Mouse (Mus musculus) thymus, postnatal 25 days (tissue): ENCODE results near the gene Lin54.
"Not testable (repeated sequence)": the region's sequence is repeated elsewhere in the genome, so short reads cannot be mapped to it uniquely, and the experiment has no call there.

ENCODE experiments used
- DNase-seq: peaks from one replicate; pipeline ENCODE4 v3.0.0; 2022

The Lin54 gene

DNA sequence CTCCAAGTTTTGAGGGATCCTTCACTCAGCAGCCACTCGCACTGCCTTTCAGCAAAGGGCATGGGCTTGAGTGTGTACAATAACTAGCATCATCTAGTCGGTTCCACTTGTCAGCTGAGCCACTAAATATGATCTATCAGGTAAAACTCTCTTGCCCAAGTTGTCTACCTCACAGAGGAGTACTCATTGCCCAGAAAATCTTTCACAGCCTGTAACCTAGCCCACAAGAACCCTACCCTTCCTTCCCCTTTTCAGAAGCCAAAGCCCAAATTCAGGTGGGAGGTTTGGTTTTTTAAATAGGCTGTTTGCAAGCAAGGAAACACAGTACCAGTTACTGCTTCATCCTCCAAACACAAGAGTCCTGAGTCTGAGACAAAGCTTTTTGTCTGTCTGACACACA is 13.3 kb downstream of the Lin54 start:
- no peak for DNase-seq

DNA sequence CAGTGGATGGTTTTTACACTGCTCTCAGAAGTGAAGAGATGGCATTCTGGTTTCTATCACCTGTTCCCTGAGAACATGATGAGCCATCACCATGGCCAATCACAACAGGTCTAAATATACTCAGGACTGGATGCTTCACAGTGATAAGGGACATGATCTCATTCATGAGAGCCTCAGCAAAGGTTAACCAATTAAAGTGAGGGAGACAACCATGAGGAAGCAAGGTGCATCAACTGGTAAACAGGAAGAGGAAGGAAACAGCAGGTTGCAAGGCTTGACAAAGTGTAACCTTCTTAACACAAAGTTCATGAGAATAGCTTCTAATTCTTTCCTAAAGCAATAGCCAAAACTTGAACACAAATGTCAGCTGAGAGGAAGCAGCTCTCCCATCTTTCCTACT is 16.9 kb downstream of the Lin54 start:
- DNase-seq: no peak

DNA sequence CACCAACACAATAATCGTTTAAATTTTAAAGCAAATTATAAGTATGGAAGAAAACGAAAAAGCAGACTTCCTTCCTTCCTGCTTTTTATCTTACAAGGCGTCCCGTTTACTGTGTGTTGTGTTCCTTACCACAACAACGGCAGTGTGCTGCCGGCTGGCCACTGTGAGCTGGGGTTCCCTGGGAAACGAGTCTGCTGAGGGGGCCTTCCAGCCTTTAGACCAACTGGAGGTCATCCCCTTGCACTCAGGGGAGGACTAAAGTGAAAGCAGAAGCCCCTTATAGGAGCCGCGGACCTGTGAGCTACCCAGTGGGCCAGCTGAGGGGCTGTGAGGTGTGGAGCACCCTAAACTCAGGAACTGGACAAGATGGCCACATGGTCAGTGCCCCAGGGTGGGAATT is 22.8 kb downstream of the Lin54 start:
- no peak for DNase-seq

DNA sequence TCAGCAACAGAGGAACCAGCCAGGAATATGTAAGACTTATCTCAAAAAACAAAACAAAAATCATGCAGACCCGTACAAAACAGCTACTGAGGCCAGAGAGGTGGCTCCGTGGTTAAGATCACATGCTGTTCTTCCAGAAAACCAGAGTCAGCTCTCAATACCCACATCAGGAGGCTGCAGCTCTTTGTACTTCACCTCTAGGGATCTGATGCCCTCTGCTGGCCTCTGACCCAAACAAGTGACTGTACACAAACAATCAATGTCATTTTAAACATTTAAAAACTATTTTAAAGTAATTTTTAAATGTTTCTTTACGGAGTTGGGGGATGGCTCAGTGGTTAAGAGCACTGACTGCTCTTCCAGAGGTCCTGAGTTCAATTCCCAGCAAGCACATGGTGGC is 24.1 kb downstream of the Lin54 start:
- peak; percentile 13 for DNase-seq

GRCm38 (mm10) chr5:100467336-100467735 is 33.1 kb downstream of the Lin54 start:
- no peak for DNase-seq

- no peak for DNase-seq
Measured at GRCm38 (mm10) chr5:100466624-100467023, 33.8 kb downstream of the Lin54 start.

GRCm38 (mm10) chr5:100462374-100462773 is 38.1 kb downstream of the Lin54 start:
- DNase-seq: no peak

DNA sequence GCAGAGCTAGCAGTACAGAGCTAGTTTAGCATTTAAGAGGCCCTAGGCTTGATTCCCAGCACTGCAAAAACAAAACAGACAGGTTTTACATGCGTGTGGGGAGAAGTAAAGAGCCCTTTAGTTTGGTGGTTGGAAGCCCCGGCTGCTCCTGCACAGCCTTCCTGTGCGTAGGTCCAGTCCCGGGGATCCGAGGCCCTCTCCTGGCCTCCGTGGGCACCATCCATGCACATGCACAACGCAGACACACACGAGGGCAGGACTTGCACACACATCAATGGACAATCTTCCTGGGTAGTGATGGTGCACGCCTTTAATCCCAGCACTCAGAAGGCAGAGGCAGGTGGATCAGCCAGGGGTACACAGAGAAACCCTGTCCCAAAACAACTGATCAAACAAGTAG is 38.9 kb downstream of the Lin54 start:
- DNase-seq: no peak

DNA sequence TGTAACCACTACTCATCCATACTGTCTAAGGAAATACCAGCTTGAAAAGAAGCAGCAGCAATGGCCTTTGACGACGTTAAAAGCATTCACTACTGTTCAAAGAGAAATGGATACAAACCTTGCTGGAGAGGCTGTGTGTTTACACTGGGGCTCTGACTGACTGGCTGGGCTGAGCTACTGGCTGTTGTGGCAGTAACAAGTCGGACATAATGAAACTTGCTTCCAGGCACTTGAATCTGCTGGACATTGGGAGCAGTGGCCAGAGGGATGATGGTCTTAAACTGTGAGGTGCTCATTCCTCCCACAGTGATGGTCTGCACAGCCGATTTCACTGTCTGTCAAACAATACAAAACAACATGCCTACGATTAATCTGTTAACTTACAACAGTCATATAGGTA is 41.0 kb downstream of the Lin54 start:
- DNase-seq: no peak

- no peak for DNase-seq
Measured at GRCm38 (mm10) chr5:100451871-100452270, 48.6 kb downstream of the Lin54 start.

DNA sequence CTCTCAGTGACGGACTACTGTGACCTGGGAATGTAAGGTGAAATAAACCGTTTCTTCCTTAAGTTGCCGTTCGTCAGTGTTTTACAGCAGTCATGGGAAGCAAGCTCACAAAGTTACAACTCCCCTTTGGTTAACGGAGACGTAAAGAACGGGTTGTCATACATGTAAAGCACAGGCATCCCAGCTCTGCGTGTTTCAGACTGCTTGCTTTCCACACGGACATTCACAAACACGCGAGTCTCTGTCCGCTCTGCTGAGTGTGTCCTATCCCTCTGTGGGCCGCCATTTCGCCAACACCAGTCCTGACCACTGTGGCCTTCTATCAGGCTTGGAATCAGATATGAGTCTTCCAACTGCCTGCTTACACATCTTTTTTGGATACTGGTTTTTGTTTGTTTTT is 61.6 kb downstream of the Lin54 start:
- DNase-seq: no peak

GRCm38 (mm10) chr5:100437917-100438316 is 62.5 kb downstream of the Lin54 start:
- DNase-seq: no peak

DNA sequence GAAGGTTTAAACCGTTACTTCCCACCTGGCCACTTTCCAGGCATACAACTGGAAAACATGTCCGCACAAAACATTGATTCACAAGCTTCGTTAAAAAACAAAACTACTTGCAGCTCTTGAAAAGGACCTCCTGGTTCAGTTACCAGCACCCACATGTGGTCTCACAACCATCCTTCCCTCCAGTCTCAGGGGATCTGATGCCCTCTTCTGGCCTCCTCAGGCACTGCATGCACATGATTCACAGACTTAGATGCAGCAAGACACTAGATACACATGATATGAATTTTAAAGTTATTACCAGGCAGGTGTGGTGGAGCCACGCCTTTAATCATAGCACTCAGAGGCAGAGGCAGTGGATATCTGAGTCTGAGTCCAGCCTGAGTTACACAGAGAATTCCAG is 63.4 kb downstream of the Lin54 start:
- no peak for DNase-seq

DNA sequence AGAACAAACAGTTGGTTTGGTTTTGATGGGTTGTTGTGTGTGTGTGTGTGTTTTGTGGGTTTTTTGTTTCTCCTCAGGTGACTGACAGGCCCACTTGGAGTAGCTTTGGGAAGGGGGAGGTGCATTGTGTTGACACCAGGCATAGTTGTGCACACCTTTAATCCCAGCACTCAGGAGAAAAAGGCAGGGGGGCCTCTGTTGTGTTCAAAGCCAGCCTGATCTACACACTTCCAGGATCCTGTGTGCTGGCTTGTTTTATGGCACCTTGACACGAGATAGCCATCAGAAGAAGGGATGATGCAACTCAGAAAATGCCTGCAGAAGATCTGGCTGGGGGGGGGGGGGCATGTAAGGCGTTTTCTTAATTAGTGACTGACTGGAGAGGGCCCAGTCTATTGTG is 69.5 kb downstream of the Lin54 start:
- no peak for DNase-seq

DNA sequence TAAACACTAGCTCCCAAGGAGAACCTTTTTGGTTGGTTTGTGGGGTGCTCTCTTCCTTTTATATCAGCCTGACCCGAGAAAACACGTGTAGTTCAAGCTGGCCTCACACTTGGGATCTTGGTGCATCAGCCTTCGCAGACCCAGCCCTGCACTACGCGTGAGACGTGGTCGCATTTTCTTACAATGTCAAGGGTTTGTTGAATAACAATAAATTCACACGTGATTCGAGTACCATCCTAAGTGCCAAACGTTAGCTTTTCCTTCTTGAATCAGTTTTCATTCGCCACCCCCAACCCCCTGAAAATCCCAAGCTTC is 70.4 kb downstream of the Lin54 start:
- DNase-seq: no peak

GRCm38 (mm10) chr5:100429344-100430075 is 70.9 kb downstream of the Lin54 start:
- DNase-seq: peak; percentile 87

GRCm38 (mm10) chr5:100428734-100429343 is 71.6 kb downstream of the Lin54 start:
- DNase-seq: no peak

DNA sequence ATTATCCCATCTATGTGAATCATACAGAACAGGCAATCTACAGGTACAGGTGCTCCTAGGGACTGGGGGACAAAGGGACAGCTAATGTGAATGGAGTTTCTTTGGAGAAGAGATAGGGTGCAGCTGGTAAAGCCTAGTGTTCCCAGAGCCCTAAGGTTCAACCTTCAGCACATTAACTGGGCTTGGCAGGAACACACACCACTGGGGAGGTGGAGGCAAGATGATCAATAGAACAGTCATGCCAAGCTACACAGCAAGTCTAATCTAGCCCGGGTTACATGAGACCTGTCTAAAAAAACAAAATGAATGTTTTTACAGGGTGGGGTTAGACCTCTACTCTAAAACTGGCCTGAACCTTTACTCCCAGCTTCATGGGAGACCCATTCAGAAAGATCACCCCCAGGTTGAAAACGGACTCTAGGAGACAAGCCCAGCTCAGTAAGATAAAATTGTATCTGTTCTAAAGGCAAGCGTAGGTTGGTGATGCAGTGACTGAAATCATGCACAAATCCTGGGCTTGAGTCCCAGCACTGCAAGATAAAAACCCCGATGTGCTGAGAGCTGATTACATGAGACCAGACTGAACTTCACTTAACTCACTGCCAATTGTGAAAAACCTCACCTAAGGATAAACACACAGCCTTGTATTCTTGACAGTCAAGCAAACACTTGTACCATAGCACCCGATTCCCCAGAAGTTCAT is 72.3 kb downstream of the Lin54 start:
- DNase-seq: no peak

DNA sequence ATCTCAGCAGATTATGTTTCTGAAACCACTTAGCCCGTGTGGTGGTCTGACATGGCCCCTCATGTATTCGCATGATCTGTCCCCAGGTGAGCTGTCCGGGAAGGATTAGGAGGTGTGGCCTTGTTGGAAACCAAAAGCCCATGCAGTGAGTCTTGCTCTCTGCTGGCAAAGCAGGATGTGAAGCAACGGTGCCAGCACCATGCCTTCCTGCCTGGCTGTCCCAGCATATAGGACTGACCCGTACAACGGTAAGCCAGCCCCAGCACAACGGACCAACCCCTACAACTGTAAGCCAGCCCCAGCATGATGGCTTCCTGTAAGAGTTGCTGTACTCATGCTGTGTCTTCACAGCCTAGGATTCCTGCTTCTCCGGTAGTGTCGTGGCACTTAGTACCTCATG is 73.2 kb downstream of the Lin54 start:
- DNase-seq: no peak

GRCm38 (mm10) chr5:100425823-100426222 is 74.6 kb downstream of the Lin54 start:
- not testable (repeated sequence) for DNase-seq

DNA sequence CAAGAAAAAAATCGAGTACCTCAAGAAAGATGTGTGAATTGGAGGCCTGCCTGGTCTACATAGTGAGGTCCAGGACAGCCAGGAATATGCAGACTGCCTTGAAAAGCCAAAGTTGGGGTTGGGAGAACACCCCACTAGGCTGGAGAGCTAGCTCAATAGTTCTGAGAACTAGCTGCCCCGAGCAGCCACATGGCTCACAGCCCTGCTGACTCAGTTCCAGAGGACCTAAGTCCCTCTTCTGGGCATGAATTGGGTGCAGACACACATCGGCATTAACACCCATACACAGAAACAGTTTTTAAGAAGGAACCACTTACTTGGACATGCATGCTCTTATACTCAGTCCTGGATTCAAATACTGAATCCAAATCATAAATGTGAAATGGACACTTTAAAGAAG is 76.2 kb downstream of the Lin54 start:
- no peak for DNase-seq

DNA sequence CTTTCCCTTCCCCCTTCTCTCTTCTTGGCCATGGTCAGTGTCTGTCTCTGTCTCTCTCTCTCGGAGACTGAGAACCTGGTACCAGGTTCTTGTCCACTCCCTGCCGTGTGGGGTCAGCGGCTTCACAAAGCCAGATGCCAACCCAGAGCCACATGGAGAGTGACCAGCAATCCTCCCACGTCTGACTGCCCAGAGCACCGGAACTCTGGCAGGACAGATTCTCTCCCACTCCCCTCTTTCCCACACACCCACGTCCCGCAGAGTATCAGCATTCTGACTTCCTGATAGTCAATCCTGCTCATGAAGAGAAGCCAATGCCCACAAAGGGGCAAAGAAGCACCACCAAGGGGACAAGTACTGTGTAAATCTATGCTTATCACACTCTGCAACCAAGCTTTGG is 76.8 kb downstream of the Lin54 start:
- DNase-seq: no peak

- no peak for DNase-seq
Measured at GRCm38 (mm10) chr5:100418861-100419260, 81.6 kb downstream of the Lin54 start.

GRCm38 (mm10) chr5:100418077-100418476 is 82.4 kb downstream of the Lin54 start:
- DNase-seq: no peak
